Mouse (Mus musculus) embryo, embryonic 11 days (tissue): ENCODE measurements around the gene Zfp873.
A peak's percentile ranks its signal among the peaks of the same experiment; 100 is the strongest.
"Not testable (repeated sequence)": the region's sequence is repeated elsewhere in the genome, so short reads cannot be mapped to it uniquely, and the experiment has no call there.

Experiments
- DNase-seq: peaks from one replicate; pipeline ENCODE4 v3.0.0-alpha.2; 2015

The Zfp873 gene

DNA sequence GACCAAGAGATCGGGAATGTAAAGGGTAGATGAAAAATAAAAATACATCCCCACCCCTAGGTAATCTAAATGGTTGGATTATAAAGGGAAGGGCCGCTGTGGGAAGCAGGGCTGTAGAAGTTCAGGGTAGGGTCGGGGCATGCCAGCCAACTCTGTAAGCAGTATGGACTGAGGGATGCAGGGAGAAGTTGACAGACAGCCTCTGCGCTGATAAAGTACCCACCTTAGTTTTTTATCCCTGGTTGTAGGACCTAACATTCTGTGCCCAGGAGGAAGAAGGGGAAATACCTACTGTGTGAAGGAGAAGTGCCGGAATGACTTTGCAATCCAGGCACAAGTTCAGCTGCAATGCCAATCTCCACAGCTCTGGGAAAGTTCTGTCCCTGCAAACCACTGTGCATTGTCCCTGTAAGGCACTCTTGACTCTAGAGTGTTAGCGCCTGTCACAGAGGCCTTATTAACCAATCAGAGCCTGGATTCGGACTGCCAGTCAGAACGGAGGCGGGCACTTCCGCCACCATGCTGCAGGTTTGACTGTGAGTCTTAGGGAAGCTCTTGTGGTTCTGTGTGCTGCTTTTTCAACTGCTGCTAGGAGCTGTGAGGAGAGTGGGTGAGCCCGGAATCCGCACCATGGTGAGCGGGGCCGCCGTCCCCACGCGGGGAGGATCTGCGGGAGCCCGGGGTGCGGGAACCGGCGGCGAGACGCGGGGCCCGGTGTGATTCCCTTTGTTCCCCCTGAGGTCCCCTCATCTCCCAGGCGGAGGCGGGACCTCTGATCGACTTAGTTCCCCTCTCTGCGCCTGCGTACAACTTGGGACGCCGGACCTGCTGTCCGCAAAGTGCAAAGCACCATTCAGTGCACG is at the start of gene Zfp873:
TSS of gene Zfp873 (plus strand) at position 527 of the 863 bp plus-strand sequence.
- DNase-seq: peak; percentile 96

DNA sequence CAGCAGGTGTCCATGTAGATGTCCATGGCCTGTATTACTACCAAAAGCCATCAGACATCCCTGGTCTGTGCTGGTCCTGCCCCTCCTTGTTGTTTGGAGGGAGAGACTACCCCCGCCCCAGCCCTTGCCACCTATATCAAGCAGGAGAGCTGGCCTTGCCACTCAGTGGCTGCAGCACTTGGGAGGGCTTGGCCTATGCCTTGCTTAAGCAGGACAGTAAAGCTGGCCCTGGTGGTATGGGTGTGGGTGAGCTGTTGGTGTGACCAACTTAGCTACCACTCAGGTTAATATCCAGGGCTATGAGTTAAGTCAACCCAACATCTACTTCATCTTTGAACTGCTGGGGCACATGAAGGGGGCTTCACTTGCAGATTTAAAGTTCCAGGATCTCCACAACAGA is 44.7 kb upstream of the Zfp873 start:
- DNase-seq: not testable (repeated sequence)

DNA sequence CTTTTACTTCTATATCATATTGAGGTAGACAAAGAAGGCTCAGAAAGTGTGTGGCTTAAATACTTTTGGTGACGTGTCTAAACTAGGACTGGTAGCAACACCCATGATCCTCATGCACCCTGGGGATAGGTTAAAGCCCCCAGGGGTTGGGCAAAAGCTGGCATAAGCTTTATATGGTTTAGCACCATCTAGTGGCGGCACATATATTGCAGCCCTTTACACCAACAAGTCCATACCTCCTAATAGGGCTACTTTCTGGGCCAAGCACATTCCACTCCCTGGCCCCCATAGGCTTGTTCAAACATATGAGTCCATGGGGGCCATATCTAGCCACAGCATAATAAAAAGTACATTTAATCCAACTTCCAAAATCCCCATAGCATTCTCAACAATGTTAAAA is 43.1 kb upstream of the Zfp873 start:
- DNase-seq: peak; percentile 21

DNA sequence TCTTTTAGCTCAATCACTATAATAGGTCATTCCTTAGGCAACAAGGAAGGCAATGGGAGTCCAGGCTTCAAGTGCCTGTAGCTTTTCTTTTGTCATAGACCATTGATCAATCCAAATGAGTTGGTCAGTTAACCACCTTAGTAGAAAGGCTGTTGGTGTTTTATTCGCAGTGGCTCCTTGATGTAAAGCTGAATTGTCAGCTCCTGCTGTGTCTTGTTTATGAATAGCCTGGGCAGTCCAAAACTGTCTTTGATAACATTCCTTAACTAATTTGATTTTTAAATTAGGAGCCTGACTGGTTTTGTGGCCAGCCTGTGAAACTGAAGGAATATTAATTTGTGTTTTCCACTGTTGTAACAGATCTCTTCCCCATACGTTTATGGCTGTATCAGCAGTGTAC is 5.7 kb upstream of the Zfp873 start:
- no peak for DNase-seq

DNA sequence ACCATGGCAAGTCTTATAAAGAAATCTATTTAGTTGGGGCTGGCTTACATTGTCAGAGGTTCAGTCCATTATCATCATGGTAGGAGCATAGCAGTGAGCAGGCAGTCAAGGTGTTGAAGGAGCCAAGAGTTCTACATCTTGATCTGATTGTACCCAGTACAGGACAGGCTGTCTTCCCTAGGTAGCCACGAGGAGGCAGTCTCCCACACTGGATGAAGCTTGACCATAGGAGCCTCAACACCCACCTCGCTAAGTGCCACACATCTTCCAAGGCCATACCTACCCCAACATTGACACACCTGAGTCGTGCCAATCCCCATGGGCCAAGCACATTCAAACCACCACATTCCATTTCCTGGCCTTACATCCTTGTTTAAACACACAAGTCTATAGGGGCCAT is 1.3 kb upstream of the Zfp873 start:
- DNase-seq: no peak

DNA sequence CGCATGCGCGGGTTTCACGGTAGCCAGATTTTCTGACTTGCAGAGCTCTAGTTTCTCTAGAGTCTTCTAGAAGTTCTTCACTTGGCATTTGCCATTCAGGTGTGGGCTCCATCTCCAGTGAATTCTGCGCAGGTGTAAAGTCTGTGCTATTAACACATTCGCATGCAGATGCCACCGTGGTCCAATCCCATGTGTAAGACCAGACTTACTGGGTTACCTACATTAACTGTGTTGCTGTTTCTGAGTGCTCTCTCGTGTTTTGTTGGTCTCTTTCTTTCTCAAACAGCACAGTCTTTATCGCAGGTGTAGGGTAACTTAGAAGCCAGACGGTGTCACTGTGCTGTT is 509 bp downstream of the Zfp873 start:
- not testable (repeated sequence) for DNase-seq

DNA sequence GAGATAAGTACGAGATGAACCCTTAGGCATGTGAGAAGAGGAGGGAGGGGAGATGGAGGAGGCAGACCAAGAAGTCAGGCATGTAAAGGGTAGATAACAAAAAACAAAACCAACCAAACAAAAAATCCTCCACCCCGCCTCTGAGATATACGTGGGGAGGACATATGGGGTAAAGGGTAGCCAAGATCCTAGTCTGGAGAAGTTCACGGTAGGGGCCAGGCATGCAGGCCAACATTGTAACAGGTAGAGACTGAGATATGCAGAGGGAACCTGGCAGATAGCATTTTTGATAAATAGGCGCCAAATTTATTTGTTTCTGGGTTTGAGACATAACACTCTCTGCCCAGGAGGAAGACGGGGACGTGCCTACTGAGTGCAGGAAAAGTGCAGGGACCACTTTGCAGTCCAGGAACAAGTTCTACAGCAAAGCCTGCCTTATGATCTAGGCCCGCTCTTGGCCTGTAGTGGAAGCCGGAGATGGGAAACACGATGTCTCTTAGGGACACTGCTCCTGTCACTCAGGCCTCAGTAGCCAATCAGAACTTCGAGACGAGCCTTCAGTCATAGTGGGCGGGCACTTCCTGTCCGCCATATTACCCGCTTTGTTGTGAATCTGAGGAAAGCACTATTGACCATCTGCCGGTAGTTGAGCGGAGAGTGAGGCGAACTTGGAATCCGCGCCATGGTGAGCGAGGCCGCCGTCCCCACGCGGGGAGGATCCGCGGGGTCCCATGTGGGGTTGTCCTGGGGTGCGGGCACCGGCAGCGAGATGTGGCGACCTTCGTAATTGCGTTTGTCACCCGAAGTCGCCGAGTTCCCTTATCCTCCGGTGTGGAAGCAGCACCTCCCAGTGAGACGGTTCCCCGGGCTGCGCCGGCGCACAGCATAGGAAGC is 35.1 kb downstream of the Zfp873 start, which contains the start of gene BC024063:
TSS of gene BC024063 (plus strand) at position 626 of the 894 bp plus-strand sequence.
- DNase-seq: peak; percentile 83

DNA sequence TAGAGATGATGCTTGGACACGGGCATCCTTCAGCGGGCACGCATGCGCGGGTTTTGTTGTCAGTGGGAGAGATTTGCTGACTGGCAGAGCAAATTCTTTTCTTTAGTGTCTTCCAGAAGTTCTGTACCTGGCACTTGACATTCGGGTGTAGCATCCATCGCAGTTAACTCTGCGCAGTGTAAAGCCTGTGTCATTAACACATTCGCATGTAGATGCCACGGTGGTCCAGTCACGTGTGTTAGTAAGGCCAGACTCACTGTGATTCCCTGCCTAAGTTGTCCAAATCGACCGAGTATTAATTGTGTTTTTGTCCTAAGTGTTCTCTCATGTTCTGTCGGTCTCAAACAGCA is 35.7 kb downstream of the Zfp873 start:
- DNase-seq: not testable (repeated sequence)
